Mouse (Mus musculus): ENCODE measurements at regions not wholly inside any gene's neighbourhood (a gene's known extent, or its start where the extent isn't known, plus 50 kb on each side); places are given as distances from the start of the nearest gene placed in this dataset.
A peak's percentile ranks its signal among the peaks of the same experiment; 100 is the strongest.
"Not testable (repeated sequence)": the region's sequence is repeated elsewhere in the genome, so short reads cannot be mapped to it uniquely, and the experiment has no call there.

DNA sequence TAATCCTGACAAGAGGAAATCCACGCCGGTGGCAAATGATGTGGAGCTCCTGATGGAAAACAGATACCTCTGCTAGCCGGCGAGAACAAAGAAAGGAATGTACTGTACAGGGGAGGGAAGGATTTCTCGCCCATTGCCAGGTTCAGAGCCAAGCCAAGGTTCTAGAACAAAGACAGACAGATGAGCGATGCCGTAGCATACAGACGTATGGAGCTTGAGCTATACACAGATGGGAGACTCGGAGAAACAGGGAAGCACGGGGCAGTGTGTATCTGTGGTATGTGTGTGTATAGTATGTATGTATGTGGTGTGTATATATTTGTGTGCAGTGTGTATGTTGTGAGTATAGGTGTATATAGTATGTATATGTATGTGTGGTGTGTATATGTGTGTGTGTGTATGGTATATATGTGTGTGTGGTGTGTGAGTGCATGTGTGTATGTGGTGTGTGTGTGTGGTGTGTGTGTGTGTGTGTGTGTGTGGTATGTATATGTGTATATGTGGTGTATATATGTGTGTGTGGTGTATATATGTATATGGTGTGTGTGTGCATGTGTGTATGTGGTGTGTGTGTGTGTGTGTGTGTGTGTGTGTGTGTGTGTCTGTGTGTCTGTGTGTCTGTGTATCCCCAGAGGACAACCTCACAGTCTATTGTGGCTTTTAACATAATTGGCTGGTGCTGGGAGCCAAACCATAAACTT lies 140.6 kb downstream of the Cand1 start:
- no peak for DNase-seq (ENCODE audit: low spot score)

DNA sequence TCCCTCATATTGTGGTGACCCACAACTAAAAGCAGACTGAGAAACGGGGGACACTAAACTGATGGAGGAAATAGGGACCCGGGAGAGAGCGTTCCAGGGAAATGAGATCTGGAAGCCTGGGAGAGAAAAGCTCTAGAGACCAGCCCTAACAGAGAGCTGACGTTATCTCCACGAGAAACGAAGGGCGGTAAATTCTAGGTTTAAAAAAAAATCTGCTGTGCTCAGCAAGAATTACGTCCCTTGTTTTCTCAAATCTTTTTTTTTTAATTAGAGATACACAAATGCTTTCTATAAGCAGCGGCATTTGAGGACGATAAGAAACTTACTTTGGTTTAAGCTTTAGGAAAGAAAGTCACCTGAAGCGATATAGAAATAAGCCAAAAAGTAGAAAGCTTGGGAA lies 145.7 kb downstream of the Cand1 start:
- no peak for DNase-seq (ENCODE audit: low spot score)

DNA sequence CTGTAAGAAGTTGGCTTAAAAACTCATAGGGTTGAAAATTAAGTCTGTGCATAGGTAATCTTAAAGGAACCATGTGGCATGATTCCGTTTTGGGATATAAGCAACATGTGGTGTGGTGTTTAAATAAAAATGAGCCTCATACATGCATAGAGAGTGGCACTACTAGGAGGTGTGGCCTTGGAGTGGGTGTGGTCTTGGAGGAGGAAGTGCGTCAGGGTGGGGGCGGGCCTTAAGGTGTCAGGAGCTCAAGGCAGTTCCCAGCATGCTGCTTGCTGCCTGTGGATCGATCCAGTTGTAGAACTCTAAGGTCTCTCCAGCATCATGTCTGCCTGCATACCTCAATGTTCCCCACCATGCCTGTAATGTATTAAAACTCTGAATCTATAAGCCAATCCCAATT lies 152.0 kb downstream of the Cand1 start:
- no peak for DNase-seq (ENCODE audit: low spot score)

DNA sequence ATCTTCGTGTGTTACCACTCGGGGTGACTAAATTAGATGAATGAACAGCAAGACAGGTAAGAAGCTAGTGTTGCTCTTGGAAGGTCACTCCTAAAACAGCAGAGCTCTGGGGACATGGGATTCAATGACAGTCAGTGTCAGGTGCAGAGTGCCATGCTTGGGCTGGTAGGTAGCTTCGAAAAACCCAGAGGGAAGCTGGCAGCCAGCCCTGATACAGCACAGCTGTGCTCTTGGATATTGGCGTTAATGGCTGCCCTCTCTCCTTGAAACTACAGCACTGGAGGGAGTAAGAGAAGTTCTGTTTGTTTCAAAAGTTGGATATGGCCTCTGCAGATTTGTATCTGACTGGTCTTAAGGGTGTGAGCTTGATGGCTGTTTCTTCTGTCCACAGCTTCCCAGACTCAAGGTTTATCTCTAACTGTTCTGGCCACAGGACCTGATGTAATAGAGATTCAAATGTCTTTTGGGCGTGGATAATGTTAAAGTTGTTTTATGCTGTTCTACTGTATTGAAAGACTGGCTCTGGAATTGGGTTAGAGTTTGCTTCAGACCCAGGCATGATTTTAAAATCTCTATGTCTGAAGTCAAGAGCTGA lies 152.7 kb downstream of the Cand1 start:
- no peak for DNase-seq (ENCODE audit: low spot score)

DNA sequence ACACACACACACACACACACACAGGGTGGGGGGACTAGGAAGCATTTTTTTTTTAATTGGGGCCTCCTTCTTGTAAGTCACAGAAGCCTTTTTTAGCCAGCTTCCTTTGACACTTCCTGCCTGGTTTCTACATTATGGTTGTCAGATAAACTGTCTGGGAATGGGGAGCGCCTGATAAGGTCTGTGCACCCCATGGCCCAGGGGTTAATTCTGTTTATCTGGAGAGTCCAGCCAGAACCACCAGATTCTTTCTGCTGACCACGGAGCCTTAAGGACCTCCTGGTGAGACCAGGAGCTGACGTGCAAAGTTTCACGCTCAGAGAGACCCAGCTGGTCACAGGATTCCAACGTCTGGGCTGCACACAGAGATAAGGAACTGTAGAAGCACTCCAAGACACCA lies 153.4 kb downstream of the Cand1 start:
- no peak for DNase-seq (ENCODE audit: low spot score)

DNA sequence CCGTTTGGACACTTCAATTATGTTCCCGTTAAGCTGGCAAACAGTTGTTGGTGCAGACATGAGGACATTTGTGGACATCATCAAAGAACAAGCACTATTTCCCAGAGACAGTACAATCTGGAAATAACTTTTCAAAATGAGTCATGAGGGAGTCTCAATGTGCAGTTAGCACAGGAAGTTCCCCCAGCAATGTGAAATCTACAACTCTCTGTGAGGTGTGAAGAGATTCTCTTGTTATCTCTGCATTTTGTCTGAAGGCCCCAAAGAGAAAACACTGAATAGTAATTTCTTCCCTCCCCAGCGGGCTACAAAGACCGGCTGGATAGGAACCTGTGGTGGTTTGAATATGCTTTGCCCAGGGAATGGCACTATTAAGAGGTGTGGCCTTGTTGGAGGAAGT lies 156.4 kb downstream of the Cand1 start:
- no peak for DNase-seq (ENCODE audit: low spot score)

DNA sequence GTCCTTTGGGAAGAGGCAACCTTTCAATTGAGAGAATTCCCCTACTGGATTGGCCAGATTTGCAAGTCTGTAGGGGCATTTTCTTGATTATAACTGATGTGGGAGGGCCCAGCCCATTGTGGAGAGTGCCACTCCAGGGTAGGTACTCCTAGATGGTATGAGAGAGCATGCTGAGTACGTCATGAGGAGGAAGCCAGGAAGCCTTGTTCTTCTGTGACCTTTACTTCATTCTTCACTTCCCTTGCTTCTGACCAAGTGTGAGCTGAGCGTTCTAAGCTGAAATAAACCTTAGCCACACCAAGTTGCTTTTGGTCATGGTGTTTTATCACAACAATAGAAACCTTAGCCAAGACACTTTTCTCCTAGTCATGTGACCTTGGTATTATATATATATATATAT lies 157.0 kb downstream of the Cand1 start:
- no peak for DNase-seq (ENCODE audit: low spot score)

DNA sequence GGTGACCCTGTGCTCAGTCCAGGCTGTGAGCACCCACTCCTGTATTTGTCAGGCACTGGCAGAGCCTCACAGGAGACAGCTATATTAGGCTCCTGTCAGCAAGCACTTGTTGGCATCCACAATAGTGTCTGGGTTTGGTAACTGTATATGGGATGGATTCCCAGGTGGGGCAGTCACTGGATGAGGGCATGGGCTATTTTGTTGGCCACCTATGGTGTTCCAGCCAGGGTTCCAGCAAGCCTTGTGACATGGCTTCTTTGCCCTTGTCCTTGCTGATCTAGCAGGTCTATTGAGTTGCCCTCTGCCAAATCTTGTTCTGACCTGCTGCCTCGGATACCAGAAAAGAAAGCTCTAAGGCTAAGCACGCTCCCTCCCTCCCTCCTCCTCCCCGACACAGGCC lies 158.1 kb downstream of the Cand1 start:
- DNase-seq (ENCODE audit: low spot score) = not testable (repeated sequence)

DNA sequence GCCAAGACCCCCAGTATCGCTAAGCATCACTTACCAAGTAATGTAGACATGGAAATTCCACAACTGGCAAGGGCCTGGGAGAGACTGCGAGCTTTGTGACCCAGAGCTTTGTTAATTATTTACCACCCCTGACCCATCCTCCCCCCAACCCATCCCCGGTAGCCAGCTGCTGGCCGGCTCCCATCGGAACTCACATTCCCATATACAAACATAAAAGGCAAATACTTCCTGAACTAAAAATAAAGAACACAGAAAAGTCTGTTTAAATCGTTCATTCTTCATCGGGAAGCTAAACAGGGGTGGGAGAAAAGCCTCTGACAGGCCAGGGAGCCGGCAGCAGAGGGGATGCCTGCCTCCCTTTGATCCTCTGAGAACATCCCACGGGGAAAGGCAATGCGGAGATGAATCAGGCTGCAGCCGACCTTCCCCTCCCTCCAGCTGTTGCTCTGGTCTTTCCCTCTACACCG lies 163.7 kb downstream of the Cand1 start:
- no peak for DNase-seq (ENCODE audit: low spot score)

DNA sequence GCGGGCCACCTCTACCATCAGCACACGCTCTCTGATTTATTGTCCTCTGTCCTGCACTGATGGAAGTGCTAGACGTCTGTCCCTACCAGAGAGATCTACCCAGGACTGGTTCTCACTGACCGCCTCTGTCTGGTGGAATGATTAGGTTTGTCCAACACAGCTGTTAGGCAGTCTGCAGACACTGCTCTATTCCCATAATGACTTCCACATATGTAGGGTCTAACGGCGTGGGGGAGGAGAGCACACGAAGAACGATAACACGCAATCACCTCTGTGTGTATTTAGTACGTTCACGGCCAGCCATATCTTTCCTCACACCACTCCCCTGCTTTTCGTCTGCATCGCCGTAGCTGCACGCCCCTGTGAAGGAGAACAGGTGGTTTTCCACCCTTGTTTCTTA lies 165.0 kb downstream of the Cand1 start:
- no peak for DNase-seq (ENCODE audit: low spot score)

DNA sequence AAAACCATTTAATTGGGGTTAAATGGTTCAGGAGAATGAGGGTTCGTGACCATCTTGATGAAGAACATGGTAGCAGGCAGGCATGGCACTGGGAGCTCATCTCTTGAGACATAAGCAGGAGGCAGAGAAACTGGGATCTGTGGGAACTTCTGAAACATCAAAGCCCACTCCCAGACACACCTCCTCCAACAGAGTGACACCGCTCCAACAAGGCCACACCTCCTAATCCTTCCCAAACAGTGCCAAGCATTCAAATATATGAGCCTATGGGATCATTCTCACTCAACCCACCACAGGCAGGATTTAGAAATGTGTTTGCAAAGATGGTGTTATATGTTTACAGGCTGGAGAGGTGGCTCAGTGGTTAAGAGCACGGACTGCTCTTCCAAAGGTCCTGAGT lies 165.9 kb downstream of the Cand1 start:
- DNase-seq (ENCODE audit: low spot score) = no peak

DNA sequence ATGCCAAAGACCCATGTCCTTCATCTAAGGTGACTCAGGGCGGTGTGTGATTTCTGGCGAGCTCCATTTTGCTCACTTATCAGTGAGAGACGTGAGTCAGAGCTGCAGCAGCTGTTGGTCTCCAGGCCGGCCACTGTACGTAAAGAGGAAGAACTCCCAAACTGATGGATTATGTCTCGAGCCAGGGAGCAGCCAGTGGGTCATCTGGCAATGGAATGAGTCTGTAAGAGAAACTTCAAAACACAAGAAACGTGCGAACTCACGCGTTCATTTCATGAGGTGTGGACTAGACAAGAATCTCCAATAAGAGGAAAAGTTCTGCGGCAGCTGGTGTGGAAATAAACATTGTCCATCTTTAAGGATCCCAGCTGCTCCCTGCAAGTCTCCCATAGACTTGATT lies 170.4 kb downstream of the Cand1 start:
- DNase-seq (ENCODE audit: low spot score) = no peak

DNA sequence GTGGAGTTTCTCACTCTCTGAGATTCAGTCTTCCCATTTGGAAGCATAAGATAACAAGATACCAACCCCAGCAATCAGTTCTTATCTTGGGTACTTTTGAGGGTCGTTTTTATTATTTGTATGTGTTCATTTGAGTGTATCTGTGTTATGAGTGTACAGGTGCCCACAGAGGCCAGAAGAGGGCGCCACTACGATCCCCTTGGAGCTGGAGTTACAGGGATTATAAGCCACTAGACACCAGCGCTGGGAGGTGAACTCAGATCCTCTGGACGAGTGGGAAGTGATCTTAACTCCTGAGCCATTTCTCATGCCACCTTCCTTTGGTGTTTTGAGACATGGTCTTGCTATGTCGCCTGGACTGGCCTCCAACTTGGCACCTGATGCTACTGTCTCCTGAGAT lies 172.0 kb downstream of the Cand1 start:
- no peak for DNase-seq (ENCODE audit: low spot score)

DNA sequence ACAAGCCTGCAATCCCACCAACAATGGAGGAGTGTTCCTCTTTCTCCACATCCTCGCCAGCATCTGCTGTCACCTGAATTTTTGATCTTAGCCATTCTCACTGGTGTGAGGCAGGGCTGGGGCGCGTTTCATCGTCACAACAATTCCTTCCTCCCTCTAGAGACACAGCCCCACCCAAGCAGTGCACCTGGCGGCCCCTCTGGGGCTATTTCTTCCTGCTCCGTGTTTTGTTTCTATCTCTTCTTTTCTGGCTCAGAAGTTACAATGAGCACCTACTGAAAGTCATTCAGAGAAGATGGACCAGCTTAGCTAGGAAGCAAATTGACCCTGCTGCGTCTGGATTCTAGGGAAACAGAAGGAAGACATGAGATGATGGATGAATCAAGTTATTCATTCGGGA lies 172.5 kb downstream of the Cand1 start:
- no peak for DNase-seq (ENCODE audit: low spot score)

DNA sequence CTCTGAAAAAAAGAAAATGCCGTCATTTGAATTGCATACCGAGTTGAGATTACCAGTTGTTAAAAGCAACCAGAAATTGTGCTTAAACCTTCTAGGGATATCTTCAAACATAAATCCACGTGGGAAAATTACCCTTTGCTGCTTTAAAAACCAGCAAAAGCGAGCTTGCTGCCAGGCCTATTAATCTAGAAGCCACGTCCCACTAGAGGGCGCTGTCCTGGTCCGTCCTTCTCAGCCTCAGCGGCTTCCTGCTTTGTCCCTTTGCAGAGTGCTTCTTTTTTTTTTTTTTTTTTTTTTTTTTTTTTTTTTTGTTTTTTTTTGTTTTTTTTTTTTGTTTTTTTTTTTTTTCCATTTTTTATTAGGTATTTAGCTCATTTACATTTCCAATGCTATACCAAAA lies 173.9 kb downstream of the Cand1 start:
- DNase-seq (ENCODE audit: low spot score) = no peak

DNA sequence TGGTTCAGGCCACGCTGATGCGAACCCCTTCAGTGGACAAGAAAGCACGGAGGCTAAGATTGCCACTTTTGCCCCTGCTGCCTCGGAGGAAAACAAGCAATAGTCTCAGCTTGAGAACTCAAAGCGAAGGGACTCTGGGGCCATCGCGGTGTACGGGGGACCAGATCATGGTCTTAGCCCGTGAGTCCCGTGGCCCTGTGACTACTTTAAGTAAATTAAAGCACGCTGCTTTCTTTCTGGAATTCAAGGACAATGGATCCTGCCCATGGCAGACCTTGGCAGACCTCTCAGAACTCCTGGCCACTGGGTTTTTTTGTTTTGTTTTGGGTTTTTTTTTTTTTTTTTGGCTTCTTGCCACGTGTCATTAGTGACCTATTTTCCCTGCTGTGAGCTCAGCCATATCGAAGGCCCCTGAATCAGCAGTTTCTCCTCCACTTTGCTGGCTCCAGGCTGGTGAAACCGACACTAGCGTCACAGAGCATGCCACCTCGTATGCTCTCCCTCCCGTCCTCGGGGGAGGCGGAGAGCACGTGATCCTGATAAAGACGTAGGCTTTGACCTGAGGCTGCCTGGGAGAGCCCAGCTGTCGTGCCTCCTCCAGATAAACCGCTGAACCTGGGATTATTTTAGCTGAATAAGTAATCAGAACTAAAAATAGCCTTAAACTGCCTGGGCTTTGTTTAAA lies 174.6 kb downstream of the Cand1 start:
- DNase-seq (ENCODE audit: low spot score) = no peak

DNA sequence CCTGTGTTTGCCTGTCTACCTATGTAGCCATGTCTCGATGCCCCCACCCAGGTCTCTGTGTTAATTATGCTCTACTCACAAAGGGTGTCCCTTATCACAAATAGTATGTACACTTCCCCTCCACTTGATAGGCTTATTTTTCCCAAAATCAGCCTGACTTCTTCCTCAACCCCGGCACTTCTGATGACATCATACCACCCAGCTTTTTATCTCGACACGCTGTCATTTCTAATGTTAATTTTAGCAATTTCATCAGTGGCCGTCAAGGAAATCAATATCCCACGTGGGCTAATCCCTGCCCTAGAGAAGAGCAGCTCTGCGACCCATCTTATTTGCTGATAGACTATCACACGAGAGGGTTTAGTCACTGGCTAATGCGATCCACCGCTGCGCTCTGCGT lies 175.6 kb downstream of the Cand1 start:
- no peak for DNase-seq (ENCODE audit: low spot score)

DNA sequence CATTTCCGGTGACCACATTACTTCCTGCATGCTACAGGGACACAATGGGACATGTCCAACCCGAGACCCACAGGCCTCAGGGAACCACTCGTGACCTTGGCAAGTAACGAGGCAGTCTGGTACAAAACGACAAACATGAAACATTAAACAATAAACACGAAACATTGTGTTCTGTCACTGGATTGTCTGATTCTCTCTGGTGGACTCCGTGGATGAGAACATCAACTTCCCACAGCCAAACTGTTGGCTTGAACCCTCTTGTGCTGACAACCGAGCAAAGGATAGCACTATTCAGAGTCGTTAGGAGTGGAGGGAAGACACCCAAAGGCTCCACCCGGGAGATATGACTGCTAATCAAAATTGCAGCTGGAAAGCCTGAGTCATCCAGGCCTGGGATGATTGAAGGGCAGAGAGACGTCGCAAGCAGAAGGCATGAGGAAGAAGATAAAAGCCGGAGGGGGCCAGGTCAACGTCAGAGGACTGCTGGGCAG lies 176.6 kb downstream of the Cand1 start:
- no peak for DNase-seq (ENCODE audit: low spot score)

DNA sequence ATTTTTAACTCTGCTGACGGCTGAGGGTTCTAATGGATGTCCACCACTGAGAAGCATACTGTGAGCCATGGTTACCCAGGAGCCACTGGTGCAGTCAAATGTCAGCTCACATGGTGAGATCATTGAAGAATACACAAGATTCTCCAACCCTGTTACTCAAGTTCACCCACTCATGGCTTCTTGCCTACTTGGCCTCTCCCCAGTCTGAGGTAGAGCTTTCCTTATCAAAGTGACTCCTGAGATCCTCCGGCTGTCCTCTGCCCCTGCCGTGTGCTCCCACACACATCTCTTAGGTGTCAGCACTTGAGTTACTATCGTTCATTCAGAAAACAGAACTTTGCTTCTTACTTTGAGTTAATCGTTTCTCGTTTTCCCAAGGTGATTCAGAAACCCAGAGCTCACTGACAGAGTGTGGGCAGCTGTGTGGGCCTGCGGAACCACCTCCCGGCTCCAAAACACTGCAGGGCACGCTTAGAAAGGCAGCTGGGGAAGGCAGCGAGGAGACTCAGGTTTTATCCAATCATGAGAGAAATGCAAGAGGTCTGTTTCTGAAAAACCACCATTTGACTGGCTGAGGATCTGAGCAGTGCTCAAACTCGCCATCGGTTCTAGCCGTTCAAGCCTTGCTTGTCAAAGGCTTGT lies 177.8 kb downstream of the Cand1 start:
- no peak for DNase-seq (ENCODE audit: low spot score)

DNA sequence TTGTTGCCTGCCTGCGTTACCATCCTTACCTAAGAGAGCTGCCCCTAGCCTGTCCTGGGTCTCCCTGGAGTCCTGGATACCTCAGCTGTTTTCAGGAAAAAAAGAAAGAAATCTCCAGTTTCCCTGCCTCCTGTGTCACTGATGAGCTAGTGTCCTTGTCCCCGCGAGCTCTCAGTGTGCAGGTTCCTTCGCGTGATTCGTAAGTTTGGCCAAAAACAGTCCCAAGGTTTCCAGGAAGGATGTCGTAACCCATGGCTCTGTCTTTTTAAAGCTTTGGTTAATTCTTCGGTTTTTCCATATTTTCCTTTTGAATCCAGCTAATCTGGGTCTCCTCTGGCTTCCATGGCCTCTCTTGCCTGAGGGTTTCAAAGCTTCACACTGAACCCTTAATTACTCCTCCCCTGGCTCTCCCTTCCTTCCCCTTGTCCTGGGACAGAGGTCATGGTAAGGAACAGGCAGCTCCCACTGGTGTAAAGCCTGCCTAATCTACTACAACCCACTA lies 178.5 kb downstream of the Cand1 start:
- DNase-seq (ENCODE audit: low spot score) = no peak

DNA sequence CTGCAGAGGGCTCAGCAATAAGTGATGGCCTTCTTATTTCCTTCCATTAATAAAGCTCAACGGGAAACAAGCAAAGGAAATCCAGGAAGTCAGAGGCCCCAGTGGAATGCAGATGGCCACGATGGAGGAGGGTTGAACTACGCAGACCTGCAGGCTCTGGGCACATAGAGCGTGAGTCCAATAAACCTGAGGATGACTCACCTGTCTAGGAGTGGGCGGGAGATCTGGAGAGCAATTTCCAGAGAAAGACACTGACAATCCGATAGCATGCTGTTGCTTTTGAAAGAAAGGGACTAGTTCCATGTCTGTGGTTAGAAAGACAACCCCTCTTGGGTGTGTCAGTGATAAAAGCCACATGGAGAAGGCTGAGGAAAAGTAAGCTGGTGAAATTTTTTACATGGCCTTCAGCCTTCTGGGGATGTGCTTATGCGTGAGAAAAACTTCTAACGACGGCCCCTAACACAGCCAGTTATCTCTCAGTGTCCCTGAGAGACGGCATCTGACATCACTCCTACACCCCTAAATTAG lies 181.3 kb downstream of the Cand1 start:
- no peak for DNase-seq (ENCODE audit: low spot score)

DNA sequence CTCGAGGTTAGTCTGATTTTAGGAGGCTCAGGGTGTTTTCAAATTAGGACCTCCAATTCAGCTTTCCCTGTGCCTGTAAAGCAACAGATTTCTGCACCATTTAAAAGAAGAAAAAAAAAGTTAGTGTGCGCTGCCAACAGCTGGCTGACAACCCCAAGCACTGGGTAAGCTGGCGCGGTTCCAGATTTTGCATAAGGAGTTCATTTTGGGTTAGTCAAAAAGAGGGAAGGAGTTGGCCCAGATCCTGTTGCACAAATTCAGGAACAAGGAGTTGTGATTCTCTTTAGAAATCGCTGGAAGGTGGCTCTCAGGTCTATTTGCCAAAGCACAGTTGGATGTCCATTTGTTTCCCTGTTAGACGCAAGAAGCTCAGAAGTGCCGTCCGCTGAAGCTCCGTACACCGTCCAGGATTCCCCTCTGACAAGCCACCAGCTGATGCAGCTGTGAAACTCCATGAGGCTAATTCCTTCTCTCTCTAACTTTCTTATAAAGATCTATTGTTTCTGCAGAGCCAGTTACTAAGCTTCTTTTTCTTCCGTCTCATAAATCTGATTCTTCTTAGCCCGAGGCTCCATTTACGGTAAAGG lies 184.6 kb downstream of the Cand1 start:
- peak; percentile 55 for DNase-seq (ENCODE audit: low spot score)

Data from ovary, postnatal 14 days (tissue).